Mouse (Mus musculus): ENCODE data around the gene Adck1. TPM values are rescaled to one million over a fixed set of nuclear protein-coding genes. Genes with fewer than 3 reads are reported as not detected.
A peak's percentile ranks its signal among the peaks of the same experiment; 100 is the strongest.
"Not testable (repeated sequence)": the region's sequence is repeated elsewhere in the genome, so short reads cannot be mapped to it uniquely, and the experiment has no call there.

Gene Adck1
- polyA plus RNA-seq, 1 experiment from 2014 or later, result 6.7 TPM

DNA sequence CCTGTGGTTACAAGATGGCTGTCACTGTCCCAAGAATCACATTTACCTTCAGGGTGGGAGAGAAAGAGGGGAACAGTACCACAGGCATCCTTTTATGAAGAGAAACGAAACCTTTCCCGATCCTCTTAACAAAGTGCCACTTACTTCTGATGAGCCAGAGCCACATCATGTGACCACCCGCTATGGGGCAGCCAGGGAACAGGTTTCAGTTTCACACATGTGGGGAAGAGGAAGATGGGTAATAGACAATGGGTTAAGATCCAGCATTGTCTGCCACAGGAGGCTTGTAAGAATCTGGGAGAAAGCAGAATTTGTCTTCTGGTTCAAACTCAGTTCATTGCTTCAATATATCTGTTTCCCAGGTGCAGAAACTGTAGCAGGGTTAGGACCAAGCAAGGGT is 85.1 kb downstream of the Adck1 start:
- Histone ChIP-seq H3K4me3 (ENCODE audit: inconsistent target) (no peak overlapping the region), H3K79me2 (ENCODE audit: inconsistent target) (no peaks in the 10 kb centered on the region), H3K27ac (peak overlapping the region; percentile 12; the same call in 1 of the 2 replicates), H3K36me3 (ENCODE audit: inconsistent target) (peaks cover 15% of the 10 kb centered on the region; the same call in 1 of the 2 replicates)
- 21% methylated on average over 3 of the region's 3 CpGs for WGBS (ENCODE audit: missing documents)

DNA sequence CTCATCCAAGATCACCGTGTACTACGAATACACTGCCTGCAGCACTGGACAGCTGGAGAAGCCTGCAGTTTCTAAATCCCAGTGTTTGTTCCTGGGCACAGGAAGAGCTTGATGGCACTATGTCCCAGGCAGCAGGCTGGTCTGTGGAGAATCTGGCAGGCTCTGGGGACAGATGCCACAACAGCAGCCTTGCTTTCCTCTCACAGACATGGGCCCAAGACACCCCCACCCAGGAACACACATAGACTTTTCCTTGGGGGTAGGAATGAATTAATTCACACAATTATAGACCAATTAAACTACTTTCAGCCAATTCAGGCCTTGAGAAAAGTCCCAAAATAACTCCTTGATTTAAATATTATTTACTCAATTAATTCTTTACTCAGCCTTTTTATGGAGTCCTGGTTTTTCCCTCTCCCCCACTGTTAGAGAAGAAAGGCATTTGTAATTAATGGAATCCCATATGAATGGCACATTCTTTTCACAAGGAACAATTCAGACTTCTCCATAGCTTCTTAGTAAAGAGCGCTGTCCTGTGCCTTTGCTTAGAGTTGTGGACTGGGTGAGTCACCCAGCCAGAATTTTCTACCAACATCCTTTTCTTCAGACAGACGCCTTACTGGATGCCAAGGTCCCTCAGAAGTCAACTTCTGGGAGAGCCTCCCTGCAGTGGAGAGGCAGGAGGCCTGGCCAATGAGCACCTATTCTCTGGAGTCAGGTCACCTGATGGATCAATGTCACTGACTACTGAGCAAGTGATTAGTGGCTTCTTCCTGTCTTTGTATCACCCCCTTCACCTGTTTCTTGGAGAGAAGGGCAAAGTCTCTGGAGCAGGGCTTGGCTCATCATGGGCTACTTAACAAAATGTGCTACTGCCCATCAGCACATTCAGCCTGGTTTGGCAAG is 90.6 kb downstream of the Adck1 start:
- Histone ChIP-seq H3K36me3 (ENCODE audit: inconsistent target) (peaks cover 8% of the 10 kb centered on the region; the same call in 1 of the 2 replicates), H3K27ac (no peak overlapping the region), H3K4me3 (ENCODE audit: inconsistent target) (no peak overlapping the region), H3K79me2 (ENCODE audit: inconsistent target) (no peaks in the 10 kb centered on the region)
- WGBS (ENCODE audit: missing documents), result 92% methylated on average over 4 of the region's 4 CpGs

DNA sequence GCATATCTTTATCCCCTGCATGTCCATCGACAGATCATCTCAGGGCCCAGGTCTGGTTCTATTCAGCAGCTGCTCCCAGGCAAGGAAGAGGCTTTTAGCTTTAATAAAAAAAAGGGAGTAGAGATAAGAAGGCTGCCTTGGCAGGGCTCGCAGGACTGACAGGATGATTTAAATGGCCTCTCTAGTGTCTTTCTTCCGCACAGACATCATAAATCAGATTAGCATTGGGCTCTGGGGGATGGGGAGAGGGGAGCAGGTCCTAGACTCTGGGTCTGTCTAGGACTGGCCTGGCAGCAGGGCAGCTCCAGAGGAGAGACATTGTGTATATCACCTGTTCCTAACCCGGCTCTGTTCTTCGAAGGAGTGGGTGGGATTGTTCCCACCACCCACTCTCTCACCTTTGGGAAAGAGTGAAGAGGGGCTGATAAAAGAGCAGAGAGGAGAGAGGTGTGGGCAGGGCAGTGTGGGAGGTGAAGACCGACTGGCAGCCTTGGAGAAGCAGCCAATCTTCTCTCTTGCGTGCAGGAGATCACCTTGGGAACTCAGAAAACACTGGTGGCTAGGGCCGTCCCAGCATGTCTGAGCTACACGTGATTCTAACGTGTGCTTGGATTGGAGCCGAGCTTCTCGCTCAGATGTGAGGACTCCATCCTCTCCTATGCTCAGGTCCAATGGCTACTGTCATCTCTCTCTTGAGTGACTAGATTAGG is 94.5 kb downstream of the Adck1 start:
- H3K36me3 ChIP-seq (ENCODE audit: inconsistent target), result no peaks in the 10 kb centered on the region
- WGBS (ENCODE audit: missing documents), result 88% methylated on average over 11 of the region's 12 CpGs
- no peak overlapping the region for H3K27ac ChIP-seq
- H3K79me2 ChIP-seq (ENCODE audit: inconsistent target), result no peaks in the 10 kb centered on the region
- no peak overlapping the region for H3K4me3 ChIP-seq (ENCODE audit: inconsistent target)

DNA sequence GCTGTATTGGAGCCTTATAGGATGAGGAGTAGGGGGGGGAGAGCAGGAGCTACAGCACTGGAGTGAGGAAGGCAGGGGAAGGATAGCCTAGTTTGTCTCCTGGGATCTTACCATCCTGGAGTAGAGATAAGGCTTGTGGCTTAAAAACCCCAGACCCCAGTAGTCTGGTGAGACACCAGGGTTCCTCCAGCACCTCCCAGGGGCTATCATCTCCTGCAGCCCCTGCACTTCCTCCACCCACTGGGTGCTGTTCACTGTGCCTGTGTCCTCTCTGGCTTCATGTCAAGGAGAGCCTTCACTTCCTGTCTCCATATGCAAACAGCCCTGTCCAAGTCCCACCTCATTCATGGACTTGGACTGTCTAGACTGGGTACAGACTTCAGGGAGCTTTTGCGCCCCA is 96.7 kb downstream of the Adck1 start:
- Histone ChIP-seq H3K79me2 (ENCODE audit: inconsistent target) (no peaks in the 10 kb centered on the region), H3K4me3 (ENCODE audit: inconsistent target) (no peak overlapping the region), H3K27ac (no peak overlapping the region), H3K36me3 (ENCODE audit: inconsistent target) (no peaks in the 10 kb centered on the region)
- 90% methylated on average over 1 of the region's 1 CpGs for WGBS (ENCODE audit: missing documents)

DNA sequence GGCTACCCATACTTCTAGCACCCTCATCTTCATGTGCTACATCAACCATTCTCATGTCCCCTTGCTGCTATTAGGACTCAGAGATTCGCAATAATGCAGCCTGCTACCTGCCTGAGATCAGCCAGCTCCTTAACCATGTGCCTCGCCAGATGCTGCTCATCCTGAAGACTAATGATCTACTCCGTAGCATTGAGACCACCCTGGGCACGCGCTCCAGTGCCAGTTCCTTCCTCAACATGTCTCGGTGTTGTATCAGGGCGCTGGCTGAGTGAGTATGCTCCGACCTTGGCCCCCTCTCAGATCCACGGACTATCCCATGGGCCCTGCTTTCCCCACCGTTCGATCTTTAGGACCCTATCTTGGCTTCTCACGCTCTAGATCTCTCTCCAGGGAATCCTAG is 98.6 kb downstream of the Adck1 start:
- H3K4me3 ChIP-seq (ENCODE audit: inconsistent target), result no peak overlapping the region
- H3K79me2 ChIP-seq (ENCODE audit: inconsistent target), result no peaks in the 10 kb centered on the region
- WGBS (ENCODE audit: missing documents), result 99% methylated on average over 12 of the region's 12 CpGs
- H3K27ac ChIP-seq, result no peak overlapping the region
- H3K36me3 ChIP-seq (ENCODE audit: inconsistent target), result no peaks in the 10 kb centered on the region

DNA sequence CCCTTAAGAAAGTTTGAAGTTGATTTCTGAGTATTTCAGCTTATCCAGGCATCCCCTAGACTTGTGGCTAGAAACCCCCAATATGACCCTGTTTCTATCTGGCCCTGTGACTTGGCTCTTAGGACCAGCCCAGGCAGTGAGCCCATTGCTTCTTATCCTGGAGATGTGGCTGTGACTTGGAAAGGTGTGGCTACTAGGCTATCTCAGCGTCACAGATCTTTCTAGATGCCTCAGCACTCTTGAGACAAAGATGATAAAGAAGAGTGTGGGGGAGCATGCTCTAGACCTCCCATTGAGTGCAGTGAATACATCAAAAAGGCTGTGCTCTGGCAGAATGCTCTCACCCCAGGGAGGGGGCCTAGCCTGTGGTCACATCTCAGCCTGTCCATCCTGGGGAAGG is 99.1 kb downstream of the Adck1 start:
- WGBS (ENCODE audit: missing documents), result 100% methylated on average over 1 of the region's 1 CpGs
- no peaks in the 10 kb centered on the region for H3K79me2 ChIP-seq (ENCODE audit: inconsistent target)
- H3K4me3 ChIP-seq (ENCODE audit: inconsistent target), result no peak overlapping the region
- no peak overlapping the region for H3K27ac ChIP-seq
- no peaks in the 10 kb centered on the region for H3K36me3 ChIP-seq (ENCODE audit: inconsistent target)

DNA sequence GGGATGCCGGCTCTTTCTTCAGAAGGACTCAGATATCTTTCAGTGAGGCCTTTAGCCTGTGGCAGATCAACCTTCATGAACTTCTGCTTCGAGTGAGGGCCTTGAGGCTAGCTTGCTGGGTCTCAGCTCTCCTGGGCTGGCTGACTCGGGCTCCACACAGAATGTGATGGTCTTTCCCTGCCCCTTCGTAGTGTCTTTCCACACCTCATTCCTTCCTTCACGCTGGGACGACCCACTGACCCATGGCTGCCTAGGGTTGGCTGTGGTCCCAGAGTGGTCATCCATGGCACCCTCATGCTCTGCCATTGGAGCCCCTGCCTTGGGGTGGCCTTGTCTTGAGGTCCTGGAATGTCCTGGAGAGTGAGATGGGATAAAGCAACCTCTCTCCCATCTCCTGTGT is 100.7 kb downstream of the Adck1 start:
- whole genome bisulfite sequencing (ENCODE audit: missing documents), result 93% methylated on average over 6 of the region's 6 CpGs
- no peaks in the 10 kb centered on the region for H3K36me3 ChIP-seq (ENCODE audit: inconsistent target)
- no peak overlapping the region for H3K4me3 ChIP-seq (ENCODE audit: inconsistent target)
- no peaks in the 10 kb centered on the region for H3K79me2 ChIP-seq (ENCODE audit: inconsistent target)
- H3K27ac ChIP-seq, result no peak overlapping the region

DNA sequence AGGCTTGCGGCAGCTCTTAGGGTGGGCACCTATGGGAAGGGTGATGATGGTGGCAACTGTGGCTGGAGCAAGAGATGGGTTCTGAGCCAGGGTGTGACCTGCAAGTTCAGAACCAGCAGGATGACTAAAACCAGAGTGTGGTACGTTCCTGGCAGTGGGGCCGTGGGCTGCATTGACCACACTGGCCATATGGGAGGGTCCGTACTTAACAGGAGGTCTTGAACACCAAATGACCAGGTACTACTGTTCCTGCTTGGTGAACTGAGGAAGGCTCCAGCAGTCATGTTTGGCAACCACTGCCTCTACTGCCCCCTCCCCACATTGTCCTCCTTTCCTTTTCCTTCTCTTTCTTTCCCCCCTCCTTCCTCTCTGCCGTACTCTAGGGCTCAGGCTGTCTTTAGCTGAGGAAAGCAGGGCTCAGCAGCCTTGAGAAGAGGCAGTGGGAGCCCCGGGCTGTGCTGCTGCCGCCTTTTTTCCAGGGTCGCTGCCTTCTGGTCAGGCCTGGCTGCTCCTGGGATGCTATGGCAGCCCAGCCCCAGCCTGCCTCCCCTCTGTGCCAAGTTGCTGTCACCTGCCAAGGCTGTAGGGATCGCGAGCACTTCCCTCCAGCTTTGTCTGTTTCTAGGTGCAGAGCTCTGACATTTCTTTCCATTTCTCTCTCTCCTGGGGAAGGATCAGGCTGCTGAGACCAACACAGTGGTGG is 103.4 kb downstream of the Adck1 start:
- no peaks in the 10 kb centered on the region for H3K79me2 ChIP-seq (ENCODE audit: inconsistent target)
- H3K27ac ChIP-seq, result no peak overlapping the region
- H3K36me3 ChIP-seq (ENCODE audit: inconsistent target), result no peaks in the 10 kb centered on the region
- no peak overlapping the region for H3K4me3 ChIP-seq (ENCODE audit: inconsistent target)
- WGBS (ENCODE audit: missing documents), result 94% methylated on average over 10 of the region's 10 CpGs

DNA sequence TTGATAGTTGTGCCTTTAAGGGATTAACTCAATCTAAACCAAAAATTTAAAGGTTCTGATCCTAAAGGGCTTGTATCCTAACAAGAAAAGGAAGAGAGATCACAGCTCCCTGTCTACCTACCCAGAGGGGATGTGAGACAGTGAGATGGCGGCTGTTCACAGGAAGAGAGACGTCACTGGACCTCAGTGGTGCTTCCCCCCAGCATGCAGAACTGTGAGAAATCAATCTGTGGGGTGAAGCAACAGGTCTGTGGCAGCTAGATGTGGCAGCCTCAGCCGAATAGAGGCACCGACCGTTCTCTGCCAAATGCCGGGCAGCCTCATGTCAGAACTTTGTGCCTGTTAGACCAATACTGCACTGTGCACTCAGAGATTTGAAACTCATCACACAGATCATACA is 106.4 kb downstream of the Adck1 start:
- Histone ChIP-seq H3K79me2 (ENCODE audit: inconsistent target) (no peaks in the 10 kb centered on the region), H3K4me3 (ENCODE audit: inconsistent target) (no peak overlapping the region), H3K36me3 (ENCODE audit: inconsistent target) (no peaks in the 10 kb centered on the region), H3K27ac (no peak overlapping the region)
- 39% methylated on average over 6 of the region's 6 CpGs for WGBS (ENCODE audit: missing documents)

DNA sequence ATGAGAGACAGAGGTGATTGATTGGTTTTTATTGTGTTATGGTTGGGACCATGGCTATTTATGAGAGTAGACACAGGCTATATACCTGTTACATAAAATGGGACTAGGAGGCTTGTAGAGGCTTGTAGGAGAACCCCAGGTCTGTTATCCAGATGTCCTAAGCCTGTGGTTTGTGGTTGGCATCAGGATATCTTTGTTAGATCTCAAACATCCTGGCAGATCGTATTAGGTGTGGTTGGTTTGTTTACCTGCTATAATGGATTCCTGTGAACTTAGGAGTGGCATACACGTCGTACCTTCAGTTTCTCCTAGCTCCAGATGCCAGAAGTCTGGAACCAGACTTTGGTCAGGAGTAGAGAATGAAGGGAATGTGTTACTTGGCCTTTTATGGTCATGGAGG is 106.9 kb downstream of the Adck1 start:
- Histone ChIP-seq H3K4me3 (ENCODE audit: inconsistent target) (no peak overlapping the region), H3K36me3 (ENCODE audit: inconsistent target) (no peaks in the 10 kb centered on the region), H3K79me2 (ENCODE audit: inconsistent target) (no peaks in the 10 kb centered on the region), H3K27ac (no peak overlapping the region)
- 77% methylated on average over 3 of the region's 3 CpGs for WGBS (ENCODE audit: missing documents)

DNA sequence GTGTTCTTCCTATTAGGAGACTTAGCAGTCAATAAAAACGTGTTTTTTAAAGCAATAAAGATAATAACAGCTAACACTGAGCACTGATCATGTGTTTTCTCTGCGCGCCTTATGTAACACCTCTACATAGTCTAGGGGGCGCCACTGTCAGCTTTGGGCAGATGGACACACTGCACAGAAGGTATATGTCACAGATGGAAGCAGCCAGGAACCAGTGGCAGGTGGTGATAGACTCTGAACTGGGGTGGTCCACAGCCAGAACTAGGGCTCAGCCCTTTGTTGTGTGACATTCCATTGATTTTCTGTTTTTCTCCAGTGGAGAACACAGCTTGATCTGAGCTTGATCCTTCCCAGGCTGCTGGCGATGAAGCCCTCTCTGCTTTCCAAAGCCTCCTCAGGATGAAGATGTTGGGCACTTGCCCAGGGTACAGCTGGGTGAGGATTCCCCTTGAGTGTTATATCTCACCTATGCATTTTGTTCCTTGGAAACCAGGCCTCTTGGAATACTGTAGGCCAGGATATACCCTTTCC is 107.6 kb downstream of the Adck1 start:
- Histone ChIP-seq H3K4me3 (ENCODE audit: inconsistent target) (no peak overlapping the region), H3K79me2 (ENCODE audit: inconsistent target) (no peaks in the 10 kb centered on the region), H3K27ac (no peak overlapping the region), H3K36me3 (ENCODE audit: inconsistent target) (no peaks in the 10 kb centered on the region)
- WGBS (ENCODE audit: missing documents), result 94% methylated on average over 5 of the region's 5 CpGs

DNA sequence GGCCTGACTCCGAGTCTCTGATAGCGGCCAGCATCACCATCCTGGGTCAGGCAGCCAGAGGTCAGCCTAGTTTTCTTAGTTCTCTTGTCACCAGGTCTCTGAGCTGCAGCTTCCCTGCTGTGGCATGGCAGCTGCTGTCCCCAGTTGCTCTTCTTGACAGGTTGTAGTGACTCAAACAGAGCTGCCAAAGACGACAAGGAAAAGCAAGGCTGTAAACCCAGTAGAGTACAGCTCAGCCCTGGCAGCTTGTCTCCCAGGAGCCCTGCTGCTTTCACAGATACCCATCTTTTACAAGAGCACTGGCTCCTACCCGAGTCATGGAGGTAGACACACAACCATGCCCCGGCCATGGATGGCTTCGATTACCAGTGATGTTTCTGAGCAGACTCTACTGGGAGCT is 108.3 kb downstream of the Adck1 start:
- no peak overlapping the region for H3K4me3 ChIP-seq (ENCODE audit: inconsistent target)
- no peak overlapping the region for H3K27ac ChIP-seq
- H3K36me3 ChIP-seq (ENCODE audit: inconsistent target), result no peaks in the 10 kb centered on the region
- 88% methylated on average over 6 of the region's 6 CpGs for WGBS (ENCODE audit: missing documents)
- no peaks in the 10 kb centered on the region for H3K79me2 ChIP-seq (ENCODE audit: inconsistent target)

DNA sequence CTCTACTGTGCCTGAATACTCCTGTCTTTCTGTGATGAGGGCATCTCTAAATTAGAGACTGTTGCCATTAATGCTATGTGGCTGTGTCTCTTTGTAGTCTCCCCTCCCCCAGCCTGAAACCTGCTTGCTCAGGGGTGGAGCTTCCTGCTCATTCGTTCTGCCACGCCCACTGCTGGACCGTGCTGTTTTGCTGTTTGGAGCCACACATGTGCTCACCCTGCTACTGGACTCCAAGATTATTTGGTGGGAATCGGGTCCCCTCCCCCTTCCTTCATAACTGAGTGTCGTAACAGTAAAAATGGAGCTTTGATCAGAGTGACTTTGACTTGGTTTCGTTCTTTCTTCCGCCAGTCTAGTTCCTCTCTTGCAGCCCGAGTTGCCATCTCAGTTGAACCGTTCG is 111.5 kb downstream of the Adck1 start:
- H3K27ac ChIP-seq; H3K79me2 ChIP-seq (ENCODE audit: inconsistent target); H3K36me3 ChIP-seq (ENCODE audit: inconsistent target): not testable (repeated sequence)
- H3K4me3 ChIP-seq (ENCODE audit: inconsistent target), result peak overlapping the region; percentile 6; the same call in 1 of the 2 replicates
- WGBS (ENCODE audit: missing documents), result 35% methylated on average over 10 of the region's 10 CpGs

DNA sequence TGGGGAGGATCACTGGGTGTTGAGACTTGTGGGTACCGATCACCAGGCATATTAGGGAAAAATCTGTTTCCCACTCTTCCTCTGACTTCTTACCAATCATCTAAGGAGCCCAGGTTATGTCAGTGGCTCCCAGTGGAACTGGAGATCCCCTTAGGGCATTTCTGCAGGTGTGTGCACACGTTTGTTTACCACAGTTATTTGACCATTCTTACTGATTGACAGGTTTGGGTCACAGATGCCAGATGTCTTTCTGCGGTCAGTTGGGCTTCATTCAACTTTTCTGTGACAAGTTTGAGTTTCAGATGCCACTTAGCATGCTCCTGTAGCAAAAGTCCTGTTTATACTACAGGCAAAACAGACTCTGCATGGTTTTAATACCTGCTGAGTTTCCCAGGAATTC is 112.5 kb downstream of the Adck1 start:
- Histone ChIP-seq H3K4me3 (ENCODE audit: inconsistent target) (no peak overlapping the region), H3K36me3 (ENCODE audit: inconsistent target) (no peaks in the 10 kb centered on the region), H3K27ac (no peak overlapping the region), H3K79me2 (ENCODE audit: inconsistent target) (no peaks in the 10 kb centered on the region)
- WGBS (ENCODE audit: missing documents), result 82% methylated on average over 3 of the region's 3 CpGs

All from macrophage (primary cell).